22 mouse cellular contexts compared by ENCODE assay signal in the genomic region with DNA sequence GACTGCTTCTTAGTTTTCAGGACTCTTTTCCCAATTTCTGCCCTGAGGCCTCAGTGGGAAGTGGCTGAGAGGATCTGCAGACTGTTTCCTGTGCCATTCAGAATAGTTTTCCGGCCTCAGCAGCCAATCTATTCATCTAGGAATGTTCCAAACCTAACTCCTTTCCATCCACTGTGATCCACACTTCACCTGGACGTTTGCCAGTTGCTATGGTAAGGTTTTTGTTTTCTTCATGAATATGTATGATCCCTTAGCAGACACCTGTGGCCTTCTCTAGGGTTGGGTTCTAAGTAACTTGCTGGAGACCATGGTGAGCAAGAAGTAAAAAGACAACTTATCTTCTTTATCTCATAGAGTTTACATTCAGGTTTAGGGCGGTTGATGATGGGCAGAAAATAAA.
A peak's percentile ranks its signal among the peaks of the same experiment; 100 is the strongest.
DNase-seq lines count a peak whose midpoint lies in the region; ATAC-seq lines count a peak whose summit lies in the region.
"Had no signal": no experiment of that assay in that cellular context is flagged by ENCODE, and none has a peak within 500 bp of the region (broad histone marks: within the 10 kb centered on the region; RNA-seq: fewer than 3 reads in every experiment).

No protein-coding gene starts in this region.

- WGBS in forebrain, embryonic 16.5 days, result 34% methylated on average over 3 of the region's 3 CpGs

- no peaks in the 10 kb centered on the region for H3K27me3 ChIP-seq in forebrain, embryonic 16.5 days (replicated peaks; ENCODE audit: control insufficient read depth, insufficient read depth, low read length)
- H3K27me3 ChIP-seq: CH12.LX; heart, embryonic 15.5 days; hindbrain, embryonic 15.5 days; liver, embryonic 15.5 days had no signal

- intact Hi-C loops in heart, postnatal 10 days (cut with DNase I), result no loop called here

- no peak overlapping the region for H3K4me3 ChIP-seq in forebrain, embryonic 16.5 days (replicated peaks; ENCODE audit: low read length)
- H3K4me3 ChIP-seq: heart, embryonic 15.5 days; hindbrain, embryonic 15.5 days; limb, embryonic 10.5 days; liver, embryonic 15.5 days; midbrain, embryonic 10.5 days; myocyte had no signal

- H3K4me2 ChIP-seq in forebrain, embryonic 16.5 days (ENCODE audit: low read length), result no peak overlapping the region
- H3K4me2 ChIP-seq: heart, embryonic 15.5 days; hindbrain, embryonic 15.5 days; liver, embryonic 15.5 days had no signal

- ATAC-seq in forebrain, embryonic 16.5 days, result peak; percentile 20; the same call in 1 of the 2 replicates
- ATAC-seq in megakaryocyte progenitor cell, adult 5-6 weeks (replicated peaks; ENCODE audit: poor library complexity), result no peak
- ATAC-seq: intestine, embryonic 16.5 days; midbrain, embryonic 16.5 days had no signal

- H3K27ac ChIP-seq in forebrain, embryonic 16.5 days (ENCODE audit: low read length), result no peak overlapping the region
- H3K27ac ChIP-seq: heart, embryonic 15.5 days; hindbrain, embryonic 15.5 days; limb, embryonic 10.5 days; liver, embryonic 15.5 days; macrophage; midbrain, embryonic 10.5 days had no signal

- no peak overlapping the region for H3K9ac ChIP-seq in forebrain, embryonic 16.5 days (replicated peaks; ENCODE audit: low read depth, low read length)
- H3K9ac ChIP-seq: heart, embryonic 15.5 days; hindbrain, embryonic 15.5 days; liver, embryonic 15.5 days had no signal

- peaks cover 4% of the 10 kb centered on the region for H3K4me1 ChIP-seq in forebrain, embryonic 16.5 days (replicated peaks; ENCODE audit: control insufficient read depth, insufficient read depth, low read length)
- H3K4me1 ChIP-seq: hindbrain, embryonic 15.5 days; limb, embryonic 10.5 days; liver, embryonic 15.5 days; midbrain, embryonic 10.5 days had no signal

- DNase-seq in heart, postnatal 4 days, result peak; percentile 5
- no peak for DNase-seq in heart, postnatal 10 days
- DNase-seq in kidney, postnatal 10 days, result peak; percentile 13
- no peak for DNase-seq in kidney, adult 8-10 months
- DNase-seq in left cerebral cortex, adult 8-10 months (ENCODE audit: low spot score in 2 of 2), result no peak
- DNase-seq: adrenal gland, postnatal 10 days; B cell, adult 2 months; cerebellum, adult 2 months; liver had no signal

- no peaks in the 10 kb centered on the region for H3K36me3 ChIP-seq in forebrain, embryonic 16.5 days (ENCODE audit: control insufficient read depth, insufficient read depth)
- H3K36me3 ChIP-seq: G1E; heart, embryonic 15.5 days; hindbrain, embryonic 15.5 days; limb, embryonic 10.5 days; liver, embryonic 15.5 days; midbrain, embryonic 10.5 days had no signal

- no peaks in the 10 kb centered on the region for H3K9me3 ChIP-seq in forebrain, embryonic 16.5 days (ENCODE audit: control insufficient read depth, low read length)
- H3K9me3 ChIP-seq: G1E; heart, embryonic 15.5 days; hindbrain, embryonic 15.5 days; limb, embryonic 10.5 days; liver, embryonic 15.5 days; midbrain, embryonic 10.5 days had no signal

Comparison
In these comparisons a context has a peak if more than half of its experiments do, and no peak if none do; other contexts are left out.
1. DNase-seq: peak in heart, postnatal 4 days (single experiment) and kidney, postnatal 10 days (single experiment); none in heart, postnatal 10 days (0 of 2), kidney, adult 8-10 months (0 of 2) and left cerebral cortex, adult 8-10 months (0 of 2).